Mouse (Mus musculus) midbrain, embryonic 16.5 days (tissue): ENCODE measurements at regions not wholly inside any gene's neighbourhood (a gene's known extent, or its start where the extent isn't known, plus 50 kb on each side); places are given as distances from the start of the nearest gene placed in this dataset.
A peak's percentile ranks its signal among the peaks of the same experiment; 100 is the strongest.

Experiments
- ATAC-seq: fragments of 200-750 bp; cut with Nextera tagmentation; 2 replicates; pipeline ENCODE4 v1.8.0; 2017; ENCODE audit warnings: moderate TSS enrichment
- H3K27ac ChIP-seq: fragments of 300-500 bp; sonication (generic); 2 replicates; pipeline ENCODE4 v1.5.1; 2014; ENCODE audit warnings: mild to moderate bottlenecking, low read length, mixed read lengths
- H3K27me3 ChIP-seq: fragments of 300-500 bp; sonication (generic); 2 replicates; pipeline ENCODE4 v1.6.1; 2014; ENCODE audit warnings: low read depth, low read length, mixed read lengths; ENCODE audit not compliant: control insufficient read depth, insufficient read depth
- H3K36me3 ChIP-seq: fragments of 300-500 bp; sonication (generic); 2 replicates; pipeline ENCODE4 v1.6.1; 2014; ENCODE audit warnings: mild to moderate bottlenecking, low read length, moderate library complexity, mixed read lengths; ENCODE audit not compliant: control insufficient read depth, insufficient read depth
- H3K4me1 ChIP-seq: fragments of 300-500 bp; sonication (generic); 2 replicates; pipeline ENCODE4 v1.6.1; 2014; ENCODE audit warnings: mild to moderate bottlenecking, low read length, mixed read lengths; ENCODE audit not compliant: control insufficient read depth, insufficient read depth
- H3K4me2 ChIP-seq: fragments of 300-500 bp; sonication (generic); 2 replicates; pipeline ENCODE4 v1.6.1; 2014; ENCODE audit warnings: mild to moderate bottlenecking, low read length, mixed read lengths
- H3K4me3 ChIP-seq: fragments of 300-500 bp; sonication (generic); 2 replicates; pipeline ENCODE4 v1.5.1; 2014; ENCODE audit warnings: low read depth, mild to moderate bottlenecking, low read length, moderate library complexity, mixed read lengths
- H3K9ac ChIP-seq: fragments of 300-500 bp; sonication (generic); 2 replicates; pipeline ENCODE4 v1.6.1; 2014; ENCODE audit warnings: low read depth, low read length, mixed read lengths
- H3K9me3 ChIP-seq: fragments of 300-500 bp; sonication (generic); replicated peaks from 2 replicates; pipeline ENCODE4 v1.6.1; 2014; ENCODE audit warnings: mild to moderate bottlenecking, low read length, mixed read lengths; ENCODE audit not compliant: control insufficient read depth, poor library complexity, severe bottlenecking
- WGBS: fragments of 180-500 bp; shearing (Covaris S2); extraction: QIAGEN DNeasy Blood & Tissue Kit; methylation state at CpG from one replicate; pipeline ENCODE4 v1.1.7; 2014; 5-methylcytosine and 5-hydroxymethylcytosine counted together

DNA sequence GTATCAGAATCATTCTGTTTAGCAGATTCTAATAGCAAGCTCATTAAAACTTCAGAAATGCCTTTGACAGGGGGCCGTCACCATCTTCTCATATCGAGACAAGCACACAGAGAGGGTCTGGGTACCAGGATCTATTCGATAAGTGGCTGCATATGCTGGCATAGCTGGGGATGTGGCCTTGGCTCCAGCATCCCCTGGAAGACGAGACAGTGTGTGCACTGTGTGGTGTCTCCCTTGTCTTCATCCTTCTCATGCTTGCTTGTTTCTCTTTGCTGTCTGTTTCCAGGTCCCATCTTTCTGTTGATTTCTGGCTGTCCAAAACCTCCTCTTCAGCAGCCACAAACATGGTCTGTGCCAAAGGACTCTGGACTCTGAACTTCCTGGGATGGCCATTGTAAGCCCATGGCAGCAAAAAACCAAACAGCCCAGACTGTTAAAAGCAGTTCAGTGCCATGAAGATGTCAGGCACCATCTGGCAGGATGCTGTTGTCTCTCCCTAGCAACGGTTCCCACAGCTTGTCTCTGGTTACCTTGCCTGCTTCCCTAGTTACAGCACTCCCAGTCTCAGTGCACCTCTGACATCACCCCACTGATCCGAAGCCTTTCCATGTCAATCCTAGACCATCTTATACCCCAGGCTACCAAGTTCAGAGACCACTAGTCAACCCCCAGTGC is 56.5 kb downstream of the Kctd12 start:
- peak; percentile 39; the same call in 1 of the 2 replicates for ATAC-seq
- Histone ChIP-seq H3K4me3 (no peak overlapping the region), H3K36me3 (no peaks in the 10 kb centered on the region), H3K9ac (no peak overlapping the region), H3K9me3 (no peaks in the 10 kb centered on the region), H3K4me2 (no peak overlapping the region), H3K4me1 (no peaks in the 10 kb centered on the region), H3K27me3 (no peaks in the 10 kb centered on the region), H3K27ac (no peak overlapping the region)
- 67% methylated on average over 6 of the region's 6 CpGs for WGBS

DNA sequence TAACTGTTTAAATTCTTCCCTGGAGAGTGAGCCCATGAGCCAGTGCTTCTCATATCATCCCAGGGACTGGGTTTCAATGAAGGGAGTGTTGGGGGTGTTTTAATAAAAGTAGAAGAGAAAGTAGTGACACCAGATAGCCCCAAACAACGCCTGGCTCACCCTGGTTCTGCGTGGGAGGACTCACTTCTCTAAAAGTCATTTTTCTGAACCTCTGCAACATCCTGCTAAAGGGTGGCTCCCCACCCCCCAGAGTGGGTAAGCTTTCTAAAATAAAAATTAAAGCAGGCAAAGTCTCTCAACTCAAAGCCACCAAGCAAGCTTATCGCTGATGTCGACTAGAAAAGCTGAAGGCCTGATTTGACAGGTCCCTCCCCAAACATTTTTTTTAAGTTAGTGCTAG is 57.8 kb downstream of the Kctd12 start:
- Histone ChIP-seq H3K4me1 (no peaks in the 10 kb centered on the region), H3K27me3 (no peaks in the 10 kb centered on the region), H3K27ac (no peak overlapping the region), H3K9ac (no peak overlapping the region), H3K4me2 (no peak overlapping the region), H3K36me3 (no peaks in the 10 kb centered on the region), H3K4me3 (no peak overlapping the region), H3K9me3 (no peaks in the 10 kb centered on the region)
- no peak for ATAC-seq
- 94% methylated on average over 4 of the region's 4 CpGs for WGBS

DNA sequence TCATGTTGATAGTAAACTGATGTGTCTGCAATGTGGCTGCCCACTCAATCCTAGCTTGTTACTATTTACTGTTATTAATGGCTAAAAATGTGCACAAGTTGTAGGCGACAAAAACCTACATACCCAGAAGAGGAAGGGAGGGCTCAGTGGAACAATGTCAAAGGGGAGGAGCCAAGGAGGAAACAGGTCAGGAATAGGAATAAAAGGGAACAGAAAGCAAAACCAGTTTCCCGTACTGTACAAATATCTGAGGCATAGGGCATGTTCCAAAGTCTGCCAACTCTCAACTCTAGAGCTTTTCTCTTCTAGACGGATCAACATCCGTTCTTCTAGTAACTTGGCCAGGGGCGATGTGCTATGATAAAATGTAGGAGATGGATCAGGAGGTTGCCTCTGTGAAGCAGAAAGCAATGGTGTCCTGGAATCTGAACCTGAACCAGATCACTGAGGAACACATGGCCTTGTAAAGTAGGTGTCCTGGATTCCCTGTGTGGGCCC is 59.9 kb downstream of the Kctd12 start:
- Histone ChIP-seq H3K4me2 (no peak overlapping the region), H3K36me3 (no peaks in the 10 kb centered on the region), H3K4me1 (no peaks in the 10 kb centered on the region), H3K9me3 (no peaks in the 10 kb centered on the region), H3K9ac (no peak overlapping the region), H3K27ac (no peak overlapping the region), H3K27me3 (no peaks in the 10 kb centered on the region), H3K4me3 (no peak overlapping the region)
- WGBS = 89% methylated on average over 5 of the region's 5 CpGs
- ATAC-seq = no peak

DNA sequence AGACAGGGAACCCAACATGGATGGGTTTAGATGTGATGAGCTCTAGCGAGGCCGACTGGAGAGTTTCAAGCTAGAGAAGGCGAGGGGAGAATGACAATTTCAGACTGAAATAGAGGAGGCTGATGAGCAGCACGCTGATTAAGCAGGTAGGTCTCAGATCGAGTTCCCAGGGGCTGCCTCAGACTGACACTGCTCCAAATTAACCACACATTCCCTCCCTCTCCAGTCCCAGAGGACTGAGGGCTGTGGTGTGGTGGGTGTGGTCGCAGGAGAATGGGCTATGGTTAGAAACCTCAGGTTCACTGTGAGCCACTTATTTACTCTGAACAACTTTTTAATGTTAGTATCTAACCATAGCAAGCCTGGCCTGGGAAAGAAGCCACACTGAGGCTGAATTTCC is 62.0 kb downstream of the Kctd12 start:
- Histone ChIP-seq H3K4me2 (no peak overlapping the region), H3K27ac (no peak overlapping the region), H3K36me3 (no peaks in the 10 kb centered on the region), H3K9ac (no peak overlapping the region), H3K27me3 (no peaks in the 10 kb centered on the region), H3K4me3 (no peak overlapping the region), H3K9me3 (no peaks in the 10 kb centered on the region), H3K4me1 (no peaks in the 10 kb centered on the region)
- 74% methylated on average over 6 of the region's 6 CpGs for WGBS
- ATAC-seq = no peak

DNA sequence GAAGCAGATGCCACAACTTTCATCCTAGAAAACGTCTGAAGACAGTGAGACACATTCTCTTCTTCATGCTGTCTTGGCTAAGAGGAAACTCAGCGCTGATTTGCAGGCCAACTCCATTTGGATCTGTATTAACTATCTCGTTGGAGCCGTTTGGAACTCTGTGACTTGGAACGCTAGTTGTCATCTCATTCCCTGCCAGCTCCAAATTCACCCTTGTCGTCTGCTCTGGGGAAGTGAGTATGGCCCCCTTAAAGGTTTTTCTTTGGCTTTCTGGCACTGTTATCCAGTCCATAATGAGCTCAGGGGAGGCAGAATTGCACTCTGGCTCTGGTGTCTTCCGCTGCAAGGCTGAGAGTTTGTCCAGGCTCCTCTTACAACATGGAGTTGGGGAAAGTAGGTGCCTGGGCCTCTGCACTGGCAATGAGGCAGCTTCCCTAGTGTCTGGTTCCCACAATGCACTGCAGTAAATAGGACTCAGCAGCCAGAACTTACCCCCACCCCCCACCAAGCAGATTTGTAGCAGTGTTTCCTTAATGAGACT is 63.1 kb downstream of the Kctd12 start:
- Histone ChIP-seq H3K27me3 (no peaks in the 10 kb centered on the region), H3K27ac (no peak overlapping the region), H3K4me2 (no peak overlapping the region), H3K4me3 (no peak overlapping the region), H3K36me3 (no peaks in the 10 kb centered on the region), H3K9me3 (no peaks in the 10 kb centered on the region), H3K9ac (no peak overlapping the region), H3K4me1 (no peaks in the 10 kb centered on the region)
- WGBS = 81% methylated on average over 7 of the region's 7 CpGs
- no peak for ATAC-seq

DNA sequence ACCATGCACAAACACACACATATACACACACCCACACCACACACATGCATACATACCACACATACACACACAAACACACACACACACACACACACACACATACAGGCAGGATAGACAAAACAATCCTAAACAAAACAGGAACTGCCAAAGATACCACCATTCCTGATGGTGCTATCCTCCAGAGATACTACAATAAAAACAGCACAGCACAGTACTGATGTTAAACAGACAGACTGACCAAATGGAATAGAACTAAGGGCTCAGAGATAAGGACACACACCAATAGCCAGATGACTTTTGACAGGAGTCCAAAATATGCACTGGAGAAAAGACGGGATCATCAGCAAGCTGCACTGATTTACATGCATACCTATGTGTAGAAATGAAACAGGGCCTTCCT is 64.5 kb downstream of the Kctd12 start:
- no peaks in the 10 kb centered on the region for H3K4me1 ChIP-seq
- 92% methylated on average over 1 of the region's 1 CpGs for WGBS
- H3K4me3 ChIP-seq = no peak overlapping the region
- no peak overlapping the region for H3K4me2 ChIP-seq
- no peaks in the 10 kb centered on the region for H3K27me3 ChIP-seq
- no peaks in the 10 kb centered on the region for H3K36me3 ChIP-seq
- H3K9ac ChIP-seq = no peak overlapping the region
- no peak for ATAC-seq
- no peak overlapping the region for H3K27ac ChIP-seq
- no peaks in the 10 kb centered on the region for H3K9me3 ChIP-seq

DNA sequence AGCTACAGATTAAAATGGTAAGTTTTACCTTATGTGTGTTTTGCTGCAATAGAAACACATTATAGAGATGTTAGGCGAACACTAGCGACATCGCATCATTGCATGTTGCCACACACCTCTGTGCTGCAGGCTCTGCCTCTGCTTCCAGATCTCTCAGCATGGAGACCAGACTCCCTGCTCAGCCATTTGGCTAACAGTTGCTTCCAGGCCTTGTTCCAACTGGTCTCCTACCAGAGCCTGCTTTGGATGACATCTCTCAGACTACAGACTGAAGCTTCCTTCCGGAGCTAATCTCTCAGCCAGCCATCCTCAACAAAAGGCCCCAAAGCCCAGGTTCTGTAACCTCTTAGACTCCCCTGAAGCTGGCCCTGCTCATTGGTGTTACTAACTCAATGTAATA is 66.5 kb downstream of the Kctd12 start:
- H3K4me2 ChIP-seq = no peak overlapping the region
- H3K36me3 ChIP-seq = no peaks in the 10 kb centered on the region
- WGBS = 81% methylated on average over 4 of the region's 4 CpGs
- no peak overlapping the region for H3K9ac ChIP-seq
- ATAC-seq = no peak
- no peaks in the 10 kb centered on the region for H3K9me3 ChIP-seq
- no peak overlapping the region for H3K4me3 ChIP-seq
- no peak overlapping the region for H3K27ac ChIP-seq
- H3K27me3 ChIP-seq = no peaks in the 10 kb centered on the region
- no peaks in the 10 kb centered on the region for H3K4me1 ChIP-seq

DNA sequence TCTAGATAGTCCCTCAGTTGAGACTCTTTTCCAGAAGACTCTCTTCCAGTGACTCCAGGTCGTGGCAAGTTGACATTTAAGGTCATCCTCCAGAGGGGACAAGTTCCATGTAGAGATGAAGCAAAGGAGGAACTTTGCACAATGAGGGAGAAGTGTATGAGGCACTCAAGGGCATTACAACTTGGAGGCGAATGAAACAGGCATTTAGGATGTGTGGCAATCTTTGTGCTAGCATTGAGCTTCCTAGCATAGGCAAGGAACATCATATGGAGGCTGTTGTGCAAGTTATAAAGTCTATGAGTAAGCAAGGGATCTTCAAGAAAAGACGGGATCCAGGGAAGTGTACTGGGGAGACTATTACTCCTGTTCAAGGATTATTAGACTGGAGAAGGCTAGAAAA is 70.9 kb downstream of the Kctd12 start:
- H3K27ac ChIP-seq = no peak overlapping the region
- no peak overlapping the region for H3K4me2 ChIP-seq
- H3K9ac ChIP-seq = no peak overlapping the region
- no peaks in the 10 kb centered on the region for H3K4me1 ChIP-seq
- H3K27me3 ChIP-seq = no peaks in the 10 kb centered on the region
- H3K36me3 ChIP-seq = no peaks in the 10 kb centered on the region
- ATAC-seq = no peak
- 77% methylated on average over 3 of the region's 3 CpGs for WGBS
- no peaks in the 10 kb centered on the region for H3K9me3 ChIP-seq
- H3K4me3 ChIP-seq = no peak overlapping the region

DNA sequence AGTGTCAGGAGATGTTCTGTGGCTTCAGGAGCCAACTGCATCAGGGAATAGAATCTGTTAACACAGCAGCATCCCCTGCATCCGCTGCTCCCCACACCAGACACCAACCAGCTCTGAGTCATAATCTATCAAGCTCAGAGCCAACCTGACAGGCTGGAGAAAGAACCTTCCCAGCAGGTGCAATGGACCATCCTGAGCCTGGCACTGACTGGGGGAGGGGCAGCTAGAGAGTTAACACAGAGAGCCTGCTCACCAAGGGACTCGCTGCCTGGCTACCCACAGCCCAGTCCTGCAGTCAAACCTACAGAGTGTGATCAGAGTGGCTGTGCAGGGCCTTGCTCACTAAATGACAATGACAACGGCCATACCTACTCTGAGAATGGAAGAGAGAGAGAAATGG is 73.4 kb downstream of the Kctd12 start:
- no peaks in the 10 kb centered on the region for H3K4me1 ChIP-seq
- WGBS = 76% methylated on average over 3 of the region's 3 CpGs
- H3K9ac ChIP-seq = no peak overlapping the region
- H3K4me3 ChIP-seq = no peak overlapping the region
- H3K27me3 ChIP-seq = no peaks in the 10 kb centered on the region
- no peaks in the 10 kb centered on the region for H3K36me3 ChIP-seq
- no peaks in the 10 kb centered on the region for H3K9me3 ChIP-seq
- ATAC-seq = no peak
- no peak overlapping the region for H3K27ac ChIP-seq
- H3K4me2 ChIP-seq = no peak overlapping the region
